Mouse (Mus musculus): ENCODE measurements around the gene Smoc2. TPM values are rescaled to one million over a fixed set of nuclear protein-coding genes. Genes with fewer than 3 reads are reported as not detected.

The Smoc2 gene
- polyA plus RNA-seq, 1 experiment from 2014 or later, result 3.6 TPM

- no peak for ATAC-seq
- no peak overlapping the region for H3K4me2 ChIP-seq (ENCODE audit: low read length)
- no peaks in the 10 kb centered on the region for H3K27me3 ChIP-seq (replicated peaks; ENCODE audit: control insufficient read depth, insufficient read depth, low read length)
- H3K4me3 ChIP-seq (replicated peaks; ENCODE audit: low read length), result no peak overlapping the region
- WGBS, result 94% methylated on average over 5 of the region's 5 CpGs
- no peaks in the 10 kb centered on the region for H3K9me3 ChIP-seq (ENCODE audit: control insufficient read depth, low read length)
- H3K27ac ChIP-seq (ENCODE audit: low read length), result no peak overlapping the region
- H3K9ac ChIP-seq (replicated peaks; ENCODE audit: low read depth, low read length), result no peak overlapping the region
- H3K4me1 ChIP-seq (replicated peaks; ENCODE audit: control insufficient read depth, insufficient read depth, low read length), result no peaks in the 10 kb centered on the region
- H3K36me3 ChIP-seq (ENCODE audit: control insufficient read depth, insufficient read depth), result no peaks in the 10 kb centered on the region
Measured at GRCm38 (mm10) chr17:14300361-14300760, 21.1 kb downstream of the Smoc2 start.

GRCm38 (mm10) chr17:14301491-14302344 lies 22.4 kb downstream of the Smoc2 start:
- Histone ChIP-seq H3K4me2 (ENCODE audit: low read length) (no peak overlapping the region), H3K9ac (replicated peaks; ENCODE audit: low read depth, low read length) (no peak overlapping the region), H3K4me3 (replicated peaks; ENCODE audit: low read length) (no peak overlapping the region), H3K27ac (ENCODE audit: low read length) (no peak overlapping the region), H3K9me3 (ENCODE audit: control insufficient read depth, low read length) (no peaks in the 10 kb centered on the region), H3K36me3 (ENCODE audit: control insufficient read depth, insufficient read depth) (no peaks in the 10 kb centered on the region), H3K27me3 (replicated peaks; ENCODE audit: control insufficient read depth, insufficient read depth, low read length) (no peaks in the 10 kb centered on the region), H3K4me1 (replicated peaks; ENCODE audit: control insufficient read depth, insufficient read depth, low read length) (no peaks in the 10 kb centered on the region)
- WGBS, result 24% methylated on average over 7 of the region's 7 CpGs
- ATAC-seq, result no peak

- H3K4me1 ChIP-seq (replicated peaks; ENCODE audit: control insufficient read depth, insufficient read depth, low read length), result no peaks in the 10 kb centered on the region
- no peaks in the 10 kb centered on the region for H3K9me3 ChIP-seq (ENCODE audit: control insufficient read depth, low read length)
- no peak overlapping the region for H3K27ac ChIP-seq (ENCODE audit: low read length)
- no peaks in the 10 kb centered on the region for H3K36me3 ChIP-seq (ENCODE audit: control insufficient read depth, insufficient read depth)
- H3K4me2 ChIP-seq (ENCODE audit: low read length), result no peak overlapping the region
- no peak overlapping the region for H3K4me3 ChIP-seq (replicated peaks; ENCODE audit: low read length)
- 37% methylated on average over 6 of the region's 6 CpGs for WGBS
- no peak overlapping the region for H3K9ac ChIP-seq (replicated peaks; ENCODE audit: low read depth, low read length)
- ATAC-seq, result no peak
- no peaks in the 10 kb centered on the region for H3K27me3 ChIP-seq (replicated peaks; ENCODE audit: control insufficient read depth, insufficient read depth, low read length)
Measured at GRCm38 (mm10) chr17:14302356-14302755, 23.1 kb downstream of the Smoc2 start.

- no peaks in the 10 kb centered on the region for H3K4me1 ChIP-seq (replicated peaks; ENCODE audit: control insufficient read depth, insufficient read depth, low read length)
- ATAC-seq, result no peak
- H3K9ac ChIP-seq (replicated peaks; ENCODE audit: low read depth, low read length), result no peak overlapping the region
- no peaks in the 10 kb centered on the region for H3K27me3 ChIP-seq (replicated peaks; ENCODE audit: control insufficient read depth, insufficient read depth, low read length)
- no peak overlapping the region for H3K4me2 ChIP-seq (ENCODE audit: low read length)
- H3K4me3 ChIP-seq (replicated peaks; ENCODE audit: low read length), result no peak overlapping the region
- 96% methylated on average over 6 of the region's 6 CpGs for WGBS
- no peak overlapping the region for H3K27ac ChIP-seq (ENCODE audit: low read length)
- no peaks in the 10 kb centered on the region for H3K9me3 ChIP-seq (ENCODE audit: control insufficient read depth, low read length)
- H3K36me3 ChIP-seq (ENCODE audit: control insufficient read depth, insufficient read depth), result no peaks in the 10 kb centered on the region
Measured at GRCm38 (mm10) chr17:14303722-14304121, 24.4 kb downstream of the Smoc2 start.

- no peaks in the 10 kb centered on the region for H3K36me3 ChIP-seq (ENCODE audit: control insufficient read depth, insufficient read depth)
- H3K9ac ChIP-seq (replicated peaks; ENCODE audit: low read depth, low read length), result no peak overlapping the region
- WGBS, result 95% methylated on average over 3 of the region's 3 CpGs
- no peak overlapping the region for H3K27ac ChIP-seq (ENCODE audit: low read length)
- H3K27me3 ChIP-seq (replicated peaks; ENCODE audit: control insufficient read depth, insufficient read depth, low read length), result no peaks in the 10 kb centered on the region
- no peak overlapping the region for H3K4me2 ChIP-seq (ENCODE audit: low read length)
- H3K4me3 ChIP-seq (replicated peaks; ENCODE audit: low read length), result no peak overlapping the region
- no peaks in the 10 kb centered on the region for H3K9me3 ChIP-seq (ENCODE audit: control insufficient read depth, low read length)
- no peak for ATAC-seq
- H3K4me1 ChIP-seq (replicated peaks; ENCODE audit: control insufficient read depth, insufficient read depth, low read length), result no peaks in the 10 kb centered on the region
Measured at GRCm38 (mm10) chr17:14309884-14310283, 30.6 kb downstream of the Smoc2 start.

- WGBS, result 85% methylated on average over 6 of the region's 6 CpGs
- Histone ChIP-seq H3K9ac (replicated peaks; ENCODE audit: low read depth, low read length) (no peak overlapping the region), H3K9me3 (ENCODE audit: control insufficient read depth, low read length) (no peaks in the 10 kb centered on the region), H3K4me1 (replicated peaks; ENCODE audit: control insufficient read depth, insufficient read depth, low read length) (no peaks in the 10 kb centered on the region), H3K27me3 (replicated peaks; ENCODE audit: control insufficient read depth, insufficient read depth, low read length) (no peaks in the 10 kb centered on the region), H3K27ac (ENCODE audit: low read length) (no peak overlapping the region), H3K4me3 (replicated peaks; ENCODE audit: low read length) (no peak overlapping the region), H3K4me2 (ENCODE audit: low read length) (no peak overlapping the region), H3K36me3 (ENCODE audit: control insufficient read depth, insufficient read depth) (no peaks in the 10 kb centered on the region)
- ATAC-seq, result no peak
Measured at GRCm38 (mm10) chr17:14312440-14312839, 33.1 kb downstream of the Smoc2 start.

GRCm38 (mm10) chr17:14314308-14314707 lies 35.0 kb downstream of the Smoc2 start:
- H3K9me3 ChIP-seq (ENCODE audit: control insufficient read depth, low read length), result no peaks in the 10 kb centered on the region
- H3K4me2 ChIP-seq (ENCODE audit: low read length), result no peak overlapping the region
- H3K36me3 ChIP-seq (ENCODE audit: control insufficient read depth, insufficient read depth), result no peaks in the 10 kb centered on the region
- H3K9ac ChIP-seq (replicated peaks; ENCODE audit: low read depth, low read length), result no peak overlapping the region
- H3K4me1 ChIP-seq (replicated peaks; ENCODE audit: control insufficient read depth, insufficient read depth, low read length), result no peaks in the 10 kb centered on the region
- H3K27me3 ChIP-seq (replicated peaks; ENCODE audit: control insufficient read depth, insufficient read depth, low read length), result no peaks in the 10 kb centered on the region
- 96% methylated on average over 1 of the region's 1 CpGs for WGBS
- no peak for ATAC-seq
- H3K4me3 ChIP-seq (replicated peaks; ENCODE audit: low read length), result no peak overlapping the region
- no peak overlapping the region for H3K27ac ChIP-seq (ENCODE audit: low read length)

- Histone ChIP-seq H3K4me2 (ENCODE audit: low read length) (no peak overlapping the region), H3K36me3 (ENCODE audit: control insufficient read depth, insufficient read depth) (no peaks in the 10 kb centered on the region), H3K9me3 (ENCODE audit: control insufficient read depth, low read length) (no peaks in the 10 kb centered on the region), H3K27ac (ENCODE audit: low read length) (no peak overlapping the region), H3K4me1 (replicated peaks; ENCODE audit: control insufficient read depth, insufficient read depth, low read length) (no peaks in the 10 kb centered on the region), H3K27me3 (replicated peaks; ENCODE audit: control insufficient read depth, insufficient read depth, low read length) (no peaks in the 10 kb centered on the region), H3K9ac (replicated peaks; ENCODE audit: low read depth, low read length) (no peak overlapping the region), H3K4me3 (replicated peaks; ENCODE audit: low read length) (no peak overlapping the region)
- WGBS, result 87% methylated on average over 7 of the region's 7 CpGs
- no peak for ATAC-seq
Measured at GRCm38 (mm10) chr17:14316536-14316935, 37.2 kb downstream of the Smoc2 start.

- Histone ChIP-seq H3K4me1 (replicated peaks; ENCODE audit: control insufficient read depth, insufficient read depth, low read length) (no peaks in the 10 kb centered on the region), H3K27ac (ENCODE audit: low read length) (no peak overlapping the region), H3K27me3 (replicated peaks; ENCODE audit: control insufficient read depth, insufficient read depth, low read length) (no peaks in the 10 kb centered on the region), H3K36me3 (ENCODE audit: control insufficient read depth, insufficient read depth) (no peaks in the 10 kb centered on the region), H3K9me3 (ENCODE audit: control insufficient read depth, low read length) (no peaks in the 10 kb centered on the region), H3K4me2 (ENCODE audit: low read length) (no peak overlapping the region), H3K9ac (replicated peaks; ENCODE audit: low read depth, low read length) (no peak overlapping the region), H3K4me3 (replicated peaks; ENCODE audit: low read length) (no peak overlapping the region)
- no peak for ATAC-seq
- 82% methylated on average over 4 of the region's 4 CpGs for WGBS
Measured at GRCm38 (mm10) chr17:14317439-14317838, 38.1 kb downstream of the Smoc2 start.
